Mouse (Mus musculus) cerebellum, postnatal 4 days (tissue): ENCODE data around the gene Prss58.

Experiments
- DNase-seq, 2 experiments: peaks; one replicate each; pipeline ENCODE4 v3.0.0; 2022; ENCODE audit warnings: low spot score in 2 of 2, mixed read lengths in 1 of 2

Prss58 gene

GRCm38 (mm10) chr6:40900287-40900686 lies at the start of gene Prss58:
TSS of gene Prss58 (minus strand) at chr6:40900387.
- DNase-seq, result no peak

GRCm38 (mm10) chr6:40940457-40940856 lies 40.3 kb upstream of the Prss58 start, which contains the start of gene 1700074P13Rik:
TSS of gene 1700074P13Rik (minus strand) at chr6:40940557.
- DNase-seq, result no peak

DNA sequence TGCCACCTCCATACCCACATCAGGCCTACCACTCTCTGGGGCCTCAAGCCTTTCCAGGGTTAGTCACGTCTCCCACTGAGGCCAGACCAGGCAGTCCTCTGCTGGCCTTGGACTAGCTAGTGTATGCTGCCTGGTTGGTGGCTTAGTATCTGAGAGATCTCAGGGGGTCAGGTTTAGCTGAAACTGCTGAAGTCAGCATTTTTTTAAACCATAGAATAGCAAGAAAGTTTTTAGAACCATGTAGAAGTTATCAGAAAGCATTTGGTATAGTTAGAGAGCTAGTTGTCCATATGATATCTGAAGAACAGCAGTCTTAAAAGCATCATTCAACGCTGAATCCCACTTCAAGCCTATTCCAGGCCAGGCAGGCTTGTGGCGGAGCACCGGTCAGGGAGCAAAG lies 19.8 kb upstream of the Prss58 start:
- no peak for DNase-seq

DNA sequence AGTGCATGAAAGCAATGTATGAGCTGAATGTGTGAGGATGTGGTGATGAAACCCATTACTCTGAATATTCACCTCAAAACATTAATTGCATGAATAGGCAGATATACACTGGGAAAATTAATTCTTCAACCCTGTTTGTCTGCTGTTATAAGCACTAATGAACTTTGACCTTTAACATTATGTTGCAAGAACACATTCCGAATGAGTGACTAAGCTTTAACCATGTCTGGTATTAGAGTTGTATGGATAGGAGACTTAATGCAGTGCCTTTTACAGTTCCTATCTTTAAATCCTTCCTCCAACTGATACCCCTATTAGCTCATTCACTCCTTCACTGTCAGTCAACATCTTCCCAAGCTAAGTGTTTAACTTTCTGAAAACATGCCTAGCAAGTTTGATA lies 5.5 kb downstream of the Prss58 start:
- no peak for DNase-seq

DNA sequence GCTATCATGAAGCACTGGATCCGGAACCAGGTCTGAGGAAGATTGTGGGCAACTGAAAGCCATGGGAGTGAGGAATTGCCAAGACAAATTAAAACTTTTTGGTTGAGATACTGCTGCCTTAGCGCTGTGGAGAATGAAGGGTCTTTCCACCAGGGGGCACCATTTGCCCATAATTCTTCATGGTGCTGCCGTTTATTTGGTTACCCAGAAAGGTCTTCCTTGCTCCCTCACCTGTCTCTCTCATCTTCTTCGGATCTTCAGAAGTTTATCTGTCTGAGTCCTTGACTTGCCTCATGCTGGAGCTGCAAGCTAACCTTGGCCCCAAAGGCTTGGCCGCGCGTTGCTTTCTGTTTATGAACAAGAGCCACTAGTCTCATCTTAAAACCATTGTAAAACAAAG lies 6.6 kb downstream of the Prss58 start:
- DNase-seq, result no peak

DNA sequence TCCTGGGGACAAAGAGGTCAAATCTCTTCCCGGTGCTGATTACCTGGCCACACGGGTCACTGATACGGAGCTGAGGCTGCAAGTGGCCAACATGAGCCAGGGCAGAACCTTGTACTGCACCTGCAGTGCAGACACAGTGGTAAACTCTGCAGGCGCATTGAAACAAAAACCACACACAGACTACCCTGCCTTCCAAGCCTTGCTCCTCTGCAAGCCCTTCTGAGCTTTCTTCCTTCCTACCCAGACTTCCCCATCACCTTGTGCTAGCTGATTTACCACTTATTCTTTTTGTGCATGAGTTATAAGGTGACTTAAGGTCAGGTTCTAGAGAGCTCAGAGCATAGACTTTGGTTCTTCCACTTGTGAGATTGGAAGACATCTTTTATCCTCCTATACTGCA lies 8.4 kb downstream of the Prss58 start:
- DNase-seq, result no peak

DNA sequence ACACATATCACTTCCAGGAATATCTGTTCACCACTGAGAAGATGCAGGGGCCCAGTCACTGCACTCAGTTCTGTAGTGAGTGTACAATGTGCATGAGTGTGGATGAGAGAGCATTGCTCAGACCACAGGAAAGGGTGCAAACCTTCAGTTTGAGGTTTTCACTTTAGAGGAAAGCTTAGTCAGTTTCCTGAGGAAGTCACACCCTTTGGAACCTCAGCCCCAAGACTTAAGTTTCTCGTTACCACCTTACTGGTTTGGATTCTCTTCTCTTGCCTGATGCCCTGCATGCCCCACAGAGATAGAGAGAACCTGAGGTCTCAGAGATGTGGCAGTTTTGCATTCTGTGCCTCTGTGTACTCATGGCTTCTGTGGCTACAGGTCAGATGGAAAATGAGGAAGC lies 9.2 kb downstream of the Prss58 start:
- DNase-seq, result no peak

GRCm38 (mm10) chr6:40887394-40887793 lies 12.8 kb downstream of the Prss58 start, which contains the start of gene Moxd2:
TSS of gene Moxd2 (minus strand) at chr6:40887494.
- DNase-seq, result no peak

DNA sequence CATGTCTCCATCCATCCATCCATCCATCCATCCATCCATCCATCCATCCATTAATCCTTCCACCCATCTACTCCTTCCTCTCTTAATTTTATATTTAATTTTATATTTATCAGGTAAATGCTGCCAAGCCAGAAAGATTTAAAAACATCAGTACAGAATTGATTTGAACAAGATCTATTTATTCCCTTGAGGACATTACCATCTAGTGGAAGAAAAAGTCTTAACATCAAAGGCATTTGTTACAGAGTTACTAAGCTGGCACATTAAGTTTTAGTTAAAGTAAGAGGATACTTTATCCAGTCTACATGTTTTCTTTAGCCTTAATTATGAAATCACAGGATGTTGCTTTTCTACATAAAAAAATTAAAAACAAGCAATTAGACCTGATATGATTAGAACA lies 54.9 kb downstream of the Prss58 start:
- DNase-seq, result no peak
